Mouse (Mus musculus) ovary, postnatal 36 days (tissue): ENCODE data around the gene Surf4.
A peak's percentile ranks its signal among the peaks of the same experiment; 100 is the strongest.

Experiments used
- DNase-seq: peaks from one replicate; pipeline ENCODE4 v3.0.0; 2022; ENCODE audit warnings: low spot score, mixed read lengths

The Surf4 gene

GRCm38 (mm10) chr2:26933304-26934055 is at the start of gene Surf4, which contains the start of gene Stkld1:
Surf4 (minus strand) TSS chr2:26933928.
Stkld1 (plus strand) TSS chr2:26934047.
- DNase-seq: peak; percentile 95

- DNase-seq: no peak
Measured at GRCm38 (mm10) chr2:26980361-26980760, 46.6 kb upstream of the Surf4 start.

GRCm38 (mm10) chr2:26973960-26974359 is 40.2 kb upstream of the Surf4 start:
- DNase-seq: no peak

DNA sequence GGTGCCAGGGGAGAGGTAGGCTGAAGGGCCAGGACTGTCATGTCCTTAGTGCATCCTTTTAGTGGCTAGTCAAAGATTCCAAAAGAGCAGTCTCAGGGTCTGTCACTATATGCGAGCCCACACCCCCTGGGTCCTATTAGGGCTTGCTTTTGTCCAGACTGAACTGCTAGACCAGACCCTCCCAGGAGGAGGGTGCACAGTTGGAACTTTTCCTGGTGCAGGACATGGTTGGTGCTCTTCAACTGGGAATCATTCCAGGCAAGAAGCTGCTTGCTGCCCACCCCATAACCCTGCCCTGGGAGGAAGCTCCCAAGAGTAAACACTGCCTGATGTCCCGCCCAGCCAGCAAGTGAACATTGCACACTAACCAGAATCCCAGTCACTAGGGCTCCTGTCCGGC is 39.4 kb upstream of the Surf4 start, which contains the start of gene Adamts13:
Gene Adamts13 (plus strand): TSS at position 301 of the 400 bp plus-strand sequence.
- DNase-seq: no peak

- DNase-seq: no peak
Measured at GRCm38 (mm10) chr2:26967262-26967661, 33.5 kb upstream of the Surf4 start.

GRCm38 (mm10) chr2:26964724-26965370 is 31.1 kb upstream of the Surf4 start:
- DNase-seq: no peak

- peak; percentile 91 for DNase-seq
Measured at GRCm38 (mm10) chr2:26963923-26964723, 30.4 kb upstream of the Surf4 start, which contains the start of gene Rexo4. Rexo4 (minus strand) TSS chr2:26964386.

- no peak for DNase-seq
Measured at GRCm38 (mm10) chr2:26960756-26961155, 27.0 kb upstream of the Surf4 start.

- DNase-seq: no peak
Measured at GRCm38 (mm10) chr2:26957488-26957859, 23.7 kb upstream of the Surf4 start.

DNA sequence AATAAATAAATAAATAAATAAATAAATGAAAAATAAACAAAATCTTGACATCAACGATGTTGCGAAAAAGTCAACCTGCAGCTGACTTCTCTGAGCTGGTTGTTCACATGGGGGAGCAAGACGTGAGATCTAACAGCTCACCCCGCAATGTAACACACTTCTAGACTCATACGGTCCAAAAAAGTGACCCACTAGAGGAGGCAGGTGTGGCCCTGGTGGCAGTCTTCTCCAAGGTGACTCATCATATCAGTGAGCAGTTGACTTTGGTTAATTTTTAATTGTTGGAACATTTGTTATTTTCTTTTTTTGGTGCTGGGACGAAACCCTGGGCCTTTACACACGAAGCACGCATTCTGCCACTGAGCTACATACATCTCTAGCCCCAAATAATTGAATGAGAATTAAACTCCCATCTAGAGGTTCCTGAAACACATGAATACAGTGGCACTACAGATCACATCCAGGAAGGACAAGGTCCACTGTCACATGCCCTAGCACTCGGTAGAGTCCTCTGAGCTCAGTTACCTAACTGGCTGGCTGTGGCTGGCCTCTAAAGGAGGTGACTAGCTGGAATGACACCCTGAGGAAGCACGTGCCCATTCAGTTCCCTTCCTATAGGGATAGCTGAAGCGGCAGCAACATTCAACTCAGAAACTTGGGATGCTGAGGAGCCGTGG is 23.2 kb upstream of the Surf4 start:
- no peak for DNase-seq

DNA sequence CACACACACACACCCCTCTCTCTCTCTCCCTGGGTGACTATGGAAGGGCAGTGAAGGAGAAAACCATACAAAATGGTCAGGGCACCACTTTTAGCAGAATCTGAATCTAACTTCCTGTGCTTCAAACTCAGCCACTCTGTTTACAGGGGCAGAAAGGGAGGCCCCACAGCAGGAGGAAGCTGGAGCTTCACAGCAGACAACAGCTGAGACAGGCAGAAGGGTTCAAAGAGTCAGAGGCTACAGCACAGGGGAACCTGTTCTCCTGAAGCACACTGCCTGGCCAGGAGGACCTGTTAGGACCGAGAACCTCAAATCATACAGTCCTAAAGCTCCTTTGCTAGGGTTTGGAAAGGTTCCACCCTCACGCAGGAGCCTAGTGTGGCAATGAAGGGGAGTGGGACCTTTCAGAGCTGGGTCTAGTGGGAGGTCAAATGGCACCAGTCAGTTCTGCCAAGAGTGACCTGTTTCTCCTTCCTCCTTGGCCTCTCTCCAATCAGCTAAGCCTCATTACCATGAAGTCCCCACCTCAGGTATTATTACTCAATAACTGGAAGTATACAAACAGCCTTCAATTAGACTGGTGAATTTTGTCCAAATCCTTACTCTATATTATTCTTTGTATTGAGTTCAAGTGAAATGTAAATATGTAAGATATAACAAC is 21.1 kb upstream of the Surf4 start:
- no peak for DNase-seq

DNA sequence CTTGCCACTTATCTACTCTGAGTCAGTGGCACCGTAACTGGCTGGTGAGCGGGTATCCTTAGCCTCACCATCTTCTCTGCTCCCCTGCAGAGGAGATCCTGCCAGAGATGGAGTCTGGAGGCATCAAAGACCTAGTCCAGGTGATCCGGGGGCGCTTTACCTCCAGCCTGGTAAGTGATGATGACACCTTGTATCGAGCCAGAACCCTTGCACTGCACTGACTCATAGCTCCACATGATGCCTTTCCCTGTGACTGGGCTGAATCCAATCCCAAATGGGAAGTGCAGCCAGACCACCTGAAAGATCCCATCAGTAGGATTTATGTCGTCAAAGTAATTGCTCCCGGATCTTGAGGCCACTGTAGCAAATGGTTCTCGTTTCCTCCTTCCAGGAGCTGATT is 19.1 kb upstream of the Surf4 start:
- DNase-seq: no peak

GRCm38 (mm10) chr2:26952193-26952592 is 18.5 kb upstream of the Surf4 start:
- DNase-seq: no peak

DNA sequence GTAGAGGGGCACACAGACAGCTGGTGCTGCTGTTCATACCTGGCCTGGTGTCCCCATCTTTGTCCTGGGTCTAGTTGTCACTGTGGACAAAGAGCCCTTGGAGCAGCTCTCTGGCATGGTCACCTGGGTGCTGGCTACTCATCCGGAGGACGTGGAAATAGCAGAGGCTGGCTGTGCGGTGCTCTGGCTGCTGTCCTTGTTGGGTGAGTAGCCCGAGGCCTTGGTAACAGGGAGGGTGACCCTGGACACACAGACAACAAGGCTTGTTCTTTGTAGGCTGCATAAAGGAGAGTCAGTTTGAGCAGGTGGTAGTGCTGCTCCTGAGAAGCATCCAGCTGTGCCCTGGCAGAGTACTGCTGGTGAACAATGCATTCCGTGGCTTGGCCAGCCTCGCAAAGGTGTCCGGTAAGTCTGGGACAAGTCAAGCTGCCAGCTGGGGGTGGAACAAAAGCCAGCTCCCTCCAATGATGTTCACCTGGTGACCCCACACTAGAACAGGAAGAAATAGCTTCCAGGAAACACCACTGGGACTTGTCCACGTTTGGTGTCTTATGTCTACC is 17.7 kb upstream of the Surf4 start:
- DNase-seq: no peak

GRCm38 (mm10) chr2:26950411-26950810 is 16.7 kb upstream of the Surf4 start:
- no peak for DNase-seq

DNA sequence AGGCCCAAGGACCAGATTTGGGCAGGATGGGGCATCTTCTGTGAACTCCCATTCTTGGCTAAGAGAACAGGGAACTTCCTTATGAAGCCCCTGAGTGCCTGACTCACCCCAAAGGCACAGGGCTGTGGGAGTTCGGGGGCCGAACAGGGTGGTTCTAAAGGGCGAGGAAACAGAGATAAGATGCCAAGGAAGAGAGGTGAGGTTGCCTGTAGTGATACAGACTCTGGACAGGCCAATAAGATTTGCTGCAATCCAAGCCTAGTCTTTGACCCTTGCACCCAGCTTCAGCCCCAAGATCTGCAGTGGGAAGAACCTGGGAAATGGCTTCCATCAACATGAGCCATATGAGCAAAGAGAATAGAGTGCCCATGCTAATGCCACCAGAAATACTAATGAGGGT is 9.5 kb upstream of the Surf4 start:
- DNase-seq: no peak

DNA sequence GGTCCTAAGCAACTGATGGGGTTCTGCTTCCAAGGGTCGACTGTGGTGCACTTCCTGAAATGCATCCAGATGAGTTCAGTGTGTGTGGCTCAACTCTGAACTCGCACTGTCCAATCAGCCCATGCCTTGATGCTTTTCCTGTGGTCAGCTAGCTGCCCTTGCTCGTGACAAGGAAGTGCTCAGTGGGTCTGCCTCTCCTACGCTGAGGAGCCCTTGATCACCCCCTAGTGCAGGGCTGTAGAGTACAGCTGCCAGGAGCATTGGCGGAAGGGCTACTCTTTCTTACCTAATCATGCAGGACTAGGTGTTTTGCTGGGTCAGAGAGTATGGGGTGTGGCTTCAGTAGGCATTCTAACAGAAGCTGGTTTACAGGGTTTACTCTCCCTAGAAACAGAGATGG is 7.8 kb upstream of the Surf4 start:
- DNase-seq: no peak

- no peak for DNase-seq
Measured at GRCm38 (mm10) chr2:26936425-26936824, 2.7 kb upstream of the Surf4 start.

DNA sequence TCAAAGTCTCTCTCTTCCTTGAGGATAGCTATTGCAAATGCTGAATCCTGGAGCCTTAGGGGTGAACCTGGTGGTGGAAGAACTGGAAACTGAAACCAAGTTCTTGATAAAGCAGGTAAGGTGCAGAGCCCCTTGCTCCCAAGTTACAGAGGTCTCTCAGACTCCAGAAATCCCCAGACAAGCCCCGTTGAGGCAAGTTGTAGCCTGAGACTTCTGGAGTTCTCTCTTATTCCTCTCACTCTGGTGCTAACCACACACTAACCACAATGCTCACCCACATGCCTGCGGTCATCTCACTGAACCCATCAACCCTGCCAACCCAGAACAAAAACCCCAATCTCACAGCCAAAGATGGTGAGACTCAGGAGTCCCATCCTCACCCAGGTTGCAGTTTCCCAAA is 1.6 kb upstream of the Surf4 start:
- no peak for DNase-seq

GRCm38 (mm10) chr2:26932473-26933303 is 1.0 kb downstream of the Surf4 start:
- DNase-seq: no peak
